Mouse (Mus musculus) kidney, embryonic 15.5 days (tissue): ENCODE measurements around the gene Nup107. TPM values are rescaled to one million over a fixed set of nuclear protein-coding genes. Genes with fewer than 3 reads are reported as not detected.
A peak's percentile ranks its signal among the peaks of the same experiment; 100 is the strongest.

Experiments used
- ATAC-seq: fragments of 200-750 bp; cut with Nextera tagmentation; replicated peaks from 2 replicates; pipeline ENCODE4 v1.8.0; 2017; ENCODE audit warnings: moderate TSS enrichment; ENCODE audit not compliant: low FRiP score
- H3K27ac ChIP-seq: fragments of 300-500 bp; sonication (generic); 2 replicates; pipeline ENCODE4 v1.5.1; 2015; ENCODE audit warnings: mild to moderate bottlenecking, inconsistent platforms
- H3K27me3 ChIP-seq: fragments of 300-500 bp; sonication (generic); 2 replicates; pipeline ENCODE4 v1.6.1; 2015; ENCODE audit warnings: inconsistent platforms
- H3K36me3 ChIP-seq: fragments of 300-500 bp; sonication (generic); 2 replicates; pipeline ENCODE4 v1.6.1; 2015; ENCODE audit warnings: inconsistent platforms
- H3K4me1 ChIP-seq: fragments of 300-500 bp; sonication (generic); 2 replicates; pipeline ENCODE4 v1.6.1; 2015; ENCODE audit warnings: inconsistent platforms
- H3K4me2 ChIP-seq: fragments of 300-500 bp; sonication (generic); 2 replicates; pipeline ENCODE4 v1.6.1; 2015; ENCODE audit warnings: moderate library complexity, mild to moderate bottlenecking, inconsistent platforms
- H3K4me3 ChIP-seq: fragments of 300-500 bp; sonication (generic); replicated peaks from 2 replicates; pipeline ENCODE4 v1.5.1; 2015; ENCODE audit warnings: mild to moderate bottlenecking, inconsistent platforms
- H3K9ac ChIP-seq: fragments of 300-500 bp; sonication (generic); 2 replicates; pipeline ENCODE4 v1.6.1; 2015; ENCODE audit warnings: mild to moderate bottlenecking, inconsistent platforms
- H3K9me3 ChIP-seq: fragments of 300-500 bp; sonication (generic); replicated peaks from 2 replicates; pipeline ENCODE4 v1.6.1; 2016; ENCODE audit warnings: inconsistent platforms
- WGBS: fragments of 180-500 bp; shearing (Covaris S2); methylation state at CpG from one replicate; pipeline ENCODE4 v1.1.7; 2015; ENCODE audit warnings: mixed read lengths; 5-methylcytosine and 5-hydroxymethylcytosine counted together
- polyA plus RNA-seq: library from polyadenylated mRNA; unstranded; fragments of >200 nt; fragmentation: Nextera tagmentation; extraction: Ambion mirVana; gene quantifications from 2 replicates; pipeline ENCODE4 v1.2.1, GENCODE M21; 2015

Nup107 gene
- polyA plus RNA-seq, 1 experiment from 2014 or later, result 65.3 TPM

GRCm38 (mm10) chr10:117712191-117712754, 80.2 kb downstream of the Nup107 start:
- H3K4me2 ChIP-seq, result no peak overlapping the region
- H3K9ac ChIP-seq, result no peak overlapping the region
- H3K4me1 ChIP-seq, result peaks cover 18% of the 10 kb centered on the region
- ATAC-seq, result no peak
- 0 out of 2 replicates have a peak overlapping the region, but pooled peaks have one; percentile 96 for H3K4me3 ChIP-seq
- H3K27me3 ChIP-seq, result no peaks in the 10 kb centered on the region
- peaks cover 13% of the 10 kb centered on the region for H3K36me3 ChIP-seq
- WGBS, result 90% methylated on average over 9 of the region's 9 CpGs
- no peak overlapping the region for H3K27ac ChIP-seq
- H3K9me3 ChIP-seq, result no peaks in the 10 kb centered on the region

- WGBS, result 76% methylated on average over 5 of the region's 5 CpGs
- ATAC-seq, result no peak
- Histone ChIP-seq H3K4me2 (peak overlapping the region; percentile 72), H3K9me3 (no peaks in the 10 kb centered on the region), H3K4me1 (peaks cover 17% of the 10 kb centered on the region), H3K9ac (peak overlapping the region; percentile 56; the same call in 1 of the 2 replicates), H3K36me3 (peaks cover 22% of the 10 kb centered on the region), H3K27ac (no peak overlapping the region), H3K4me3 (peak overlapping the region; percentile 96), H3K27me3 (no peaks in the 10 kb centered on the region)
These were observed 81.1 kb downstream of the Nup107 start for GRCm38 (mm10) chr10:117711408-117711807.

- Histone ChIP-seq H3K4me1 (peaks cover 15% of the 10 kb centered on the region), H3K27me3 (no peaks in the 10 kb centered on the region), H3K4me3 (peak within 1 kb of the TSS; percentile 96), H3K36me3 (peaks cover 27% of the 10 kb centered on the region), H3K9ac (peak within 1 kb of the TSS; percentile 100), H3K9me3 (no peaks in the 10 kb centered on the region), H3K4me2 (peak within 1 kb of the TSS; percentile 72), H3K27ac (peak within 1 kb of the TSS; percentile 98)
- ATAC-seq, result peak; percentile 96
- under 1% methylated on average over 51 of the region's 52 CpGs for WGBS
These were observed 81.8 kb downstream of the Nup107 start, which contains the start of gene Mdm2 for GRCm38 (mm10) chr10:117710604-117711141. TSS of gene Mdm2 (minus strand) at chr10:117710758.

- Histone ChIP-seq H3K4me3 (peak overlapping the region; percentile 96), H3K27ac (peak overlapping the region; percentile 98), H3K27me3 (no peaks in the 10 kb centered on the region), H3K9me3 (no peaks in the 10 kb centered on the region), H3K36me3 (peaks cover 33% of the 10 kb centered on the region), H3K9ac (peak overlapping the region; percentile 100), H3K4me2 (peak overlapping the region; percentile 72), H3K4me1 (peaks cover 15% of the 10 kb centered on the region)
- under 1% methylated on average over 62 of the region's 71 CpGs for WGBS
- peak; percentile 89 for ATAC-seq
These were observed 82.4 kb downstream of the Nup107 start for GRCm38 (mm10) chr10:117709930-117710603.

GRCm38 (mm10) chr10:117709326-117709830, 83.1 kb downstream of the Nup107 start:
- H3K27me3 ChIP-seq, result no peaks in the 10 kb centered on the region
- H3K9ac ChIP-seq, result peak overlapping the region; percentile 100
- H3K4me1 ChIP-seq, result peaks cover 15% of the 10 kb centered on the region
- 45% methylated on average over 12 of the region's 12 CpGs for WGBS
- no peaks in the 10 kb centered on the region for H3K9me3 ChIP-seq
- ATAC-seq, result no peak
- peak overlapping the region; percentile 98 for H3K27ac ChIP-seq
- H3K36me3 ChIP-seq, result peaks cover 40% of the 10 kb centered on the region
- peak overlapping the region; percentile 72 for H3K4me2 ChIP-seq
- peak overlapping the region; percentile 96 for H3K4me3 ChIP-seq

- Histone ChIP-seq H3K9ac (no peak overlapping the region), H3K36me3 (peaks cover 45% of the 10 kb centered on the region)
These were observed 83.6 kb downstream of the Nup107 start for GRCm38 (mm10) chr10:117708856-117709255.

GRCm38 (mm10) chr10:117708376-117708775, 84.1 kb downstream of the Nup107 start:
- 94% methylated on average over 2 of the region's 2 CpGs for WGBS

More at GRCm38 (mm10) chr10:117708856-117709255, 83.6 kb downstream of the Nup107 start:
- H3K27me3 ChIP-seq, result no peaks in the 10 kb centered on the region
- no peak overlapping the region for H3K27ac ChIP-seq
- H3K4me3 ChIP-seq, result peak overlapping the region; percentile 96
- no peaks in the 10 kb centered on the region for H3K9me3 ChIP-seq
- ATAC-seq, result no peak
- peaks cover 15% of the 10 kb centered on the region for H3K4me1 ChIP-seq
- 86% methylated on average over 9 of the region's 9 CpGs for WGBS
- peak overlapping the region; percentile 72 for H3K4me2 ChIP-seq

GRCm38 (mm10) chr10:117707114-117707838, 85.2 kb downstream of the Nup107 start:
- Histone ChIP-seq H3K36me3 (peaks cover 60% of the 10 kb centered on the region), H3K4me2 (no peak overlapping the region), H3K9ac (no peak overlapping the region), H3K27ac (no peak overlapping the region), H3K4me1 (peaks cover 15% of the 10 kb centered on the region), H3K4me3 (no peak overlapping the region), H3K27me3 (no peaks in the 10 kb centered on the region), H3K9me3 (no peaks in the 10 kb centered on the region)
- WGBS, result 91% methylated on average over 2 of the region's 2 CpGs
- no peak for ATAC-seq

More at GRCm38 (mm10) chr10:117708376-117708775, 84.1 kb downstream of the Nup107 start:
- Histone ChIP-seq H3K4me2 (no peak overlapping the region), H3K9me3 (no peaks in the 10 kb centered on the region), H3K4me3 (no peak overlapping the region), H3K27ac (no peak overlapping the region), H3K4me1 (peaks cover 15% of the 10 kb centered on the region), H3K36me3 (peaks cover 50% of the 10 kb centered on the region), H3K27me3 (no peaks in the 10 kb centered on the region), H3K9ac (no peak overlapping the region)
- ATAC-seq, result no peak

GRCm38 (mm10) chr10:117706440-117706839, 86.1 kb downstream of the Nup107 start:
- H3K36me3 ChIP-seq, result peaks cover 67% of the 10 kb centered on the region
- WGBS, result 90% methylated on average over 6 of the region's 6 CpGs

GRCm38 (mm10) chr10:117705806-117706205, 86.7 kb downstream of the Nup107 start:
- Histone ChIP-seq H3K27me3 (no peaks in the 10 kb centered on the region), H3K9ac (no peak overlapping the region), H3K27ac (no peak overlapping the region), H3K4me2 (no peak overlapping the region), H3K4me3 (no peak overlapping the region), H3K36me3 (peaks cover 72% of the 10 kb centered on the region), H3K9me3 (no peaks in the 10 kb centered on the region), H3K4me1 (peaks cover 10% of the 10 kb centered on the region)
- ATAC-seq, result no peak

More at GRCm38 (mm10) chr10:117706440-117706839, 86.1 kb downstream of the Nup107 start:
- Histone ChIP-seq H3K4me1 (peaks cover 13% of the 10 kb centered on the region), H3K9me3 (no peaks in the 10 kb centered on the region), H3K27me3 (no peaks in the 10 kb centered on the region), H3K27ac (no peak overlapping the region), H3K4me3 (no peak overlapping the region), H3K9ac (no peak overlapping the region), H3K4me2 (no peak overlapping the region)
- no peak for ATAC-seq

GRCm38 (mm10) chr10:117704964-117705335, 87.6 kb downstream of the Nup107 start:
- no peak overlapping the region for H3K9ac ChIP-seq
- peaks cover 10% of the 10 kb centered on the region for H3K4me1 ChIP-seq
- no peaks in the 10 kb centered on the region for H3K27me3 ChIP-seq
- H3K36me3 ChIP-seq, result peaks cover 81% of the 10 kb centered on the region
- H3K27ac ChIP-seq, result no peak overlapping the region
- 95% methylated on average over 6 of the region's 6 CpGs for WGBS
- no peak overlapping the region for H3K4me2 ChIP-seq
- H3K4me3 ChIP-seq, result no peak overlapping the region
- H3K9me3 ChIP-seq, result no peaks in the 10 kb centered on the region
- no peak for ATAC-seq
